16 mouse cellular contexts compared by ENCODE assay signal in genomic region chr19:40325381-40325780, GRCm38 (mm10). TPM values are rescaled to one million over a fixed set of nuclear protein-coding genes. Genes with fewer than 3 reads are reported as not detected.
DNase-seq lines count a peak whose midpoint lies in the region; ATAC-seq and TF ChIP-seq lines count a peak whose summit lies in the region.
"Had no signal": no experiment of that assay in that cellular context is flagged by ENCODE, and none has a peak within 500 bp of the region (broad histone marks: within the 10 kb centered on the region; RNA-seq: fewer than 3 reads in every experiment).

No protein-coding gene starts in this region.

- H3K9ac ChIP-seq in hindbrain, embryonic 16.5 days (ENCODE audit: low read depth, low read length) = no peak overlapping the region
- H3K9ac ChIP-seq in hindbrain, embryonic 13.5 days = no peak overlapping the region
- H3K9ac ChIP-seq: embryonic facial prominence, embryonic 12.5 days; forebrain, embryonic 15.5 days; heart, embryonic 12.5 days had no signal

- H3K36me3 ChIP-seq in hindbrain, embryonic 16.5 days (ENCODE audit: control insufficient read depth, insufficient read depth, low read length) = peaks cover 20% of the 10 kb centered on the region
- peaks cover 66% of the 10 kb centered on the region for H3K36me3 ChIP-seq in hindbrain, embryonic 13.5 days
- 0 out of 2 replicates have a peak, but pooled peaks cover 2% of the 10 kb centered on the region for H3K36me3 ChIP-seq in kidney, adult 2 months (ENCODE audit: control insufficient read depth, insufficient read depth, low read length)
- peaks cover 14% of the 10 kb centered on the region; the same call in 1 of the 2 replicates for H3K36me3 ChIP-seq in E14TG2a.4 (ENCODE audit: insufficient read depth, low read length)

- no peak overlapping the region for H3K27ac ChIP-seq in hindbrain, embryonic 16.5 days (ENCODE audit: low read depth, low read length)
- H3K27ac ChIP-seq in hindbrain, embryonic 13.5 days = no peak overlapping the region
- H3K27ac ChIP-seq in kidney, adult 2 months (ENCODE audit: insufficient read depth, low read depth, low read length) = no peak overlapping the region
- H3K27ac ChIP-seq: embryonic facial prominence, embryonic 12.5 days; forebrain, embryonic 15.5 days had no signal

- TF ChIP-seq POLR2A in kidney, adult 2 months (IDR thresholded peaks at IDR 0.05; ENCODE audit: low read depth, low read length) = no peak

- no peaks in the 10 kb centered on the region for H3K4me1 ChIP-seq in hindbrain, embryonic 16.5 days (ENCODE audit: control insufficient read depth, insufficient read depth, low read depth, low read length)
- 0 out of 2 replicates have a peak, but pooled peaks cover 12% of the 10 kb centered on the region for H3K4me1 ChIP-seq in hindbrain, embryonic 13.5 days (replicated peaks)
- H3K4me1 ChIP-seq in kidney, adult 2 months (ENCODE audit: control insufficient read depth, insufficient read depth, low read length) = no peaks in the 10 kb centered on the region
- peaks cover 24% of the 10 kb centered on the region for H3K4me1 ChIP-seq in E14TG2a.4 (replicated peaks; ENCODE audit: low read depth, low read length)
- H3K4me1 ChIP-seq: embryonic facial prominence, embryonic 12.5 days; forebrain, embryonic 15.5 days had no signal

- H3K27me3 ChIP-seq in hindbrain, embryonic 16.5 days (replicated peaks; ENCODE audit: control insufficient read depth, insufficient read depth, low read length) = no peaks in the 10 kb centered on the region
- no peaks in the 10 kb centered on the region for H3K27me3 ChIP-seq in hindbrain, embryonic 13.5 days
- H3K27me3 ChIP-seq in kidney, adult 2 months (replicated peaks; ENCODE audit: control insufficient read depth, insufficient read depth, low read length) = no peaks in the 10 kb centered on the region
- H3K27me3 ChIP-seq in E14TG2a.4 (ENCODE audit: insufficient read depth, low read length) = peaks cover 18% of the 10 kb centered on the region
- H3K27me3 ChIP-seq: CH12.LX; embryonic facial prominence, embryonic 12.5 days; forebrain, embryonic 15.5 days; heart, embryonic 12.5 days had no signal

- peak; percentile 11 for DNase-seq in kidney, postnatal 14 days
- no peak for DNase-seq in kidney, adult 2 months
- peak; percentile 44 for DNase-seq in ZHBTc4 (ENCODE audit: low read depth, low spot score)
- DNase-seq: adrenal gland, postnatal 14 days; cerebellum, adult 11-12 months; cerebellum, adult 9-10 months; gastrocnemius, postnatal 36 days; heart, adult 18-20 months; heart, postnatal 36 days had no signal

- H3K9me3 ChIP-seq in hindbrain, embryonic 16.5 days (ENCODE audit: control insufficient read depth, low read length) = no peaks in the 10 kb centered on the region
- H3K9me3 ChIP-seq in hindbrain, embryonic 13.5 days = no peaks in the 10 kb centered on the region
- H3K9me3 ChIP-seq in E14TG2a.4 (ENCODE audit: low read length) = no peaks in the 10 kb centered on the region
- H3K9me3 ChIP-seq: embryonic facial prominence, embryonic 12.5 days; forebrain, embryonic 15.5 days; heart, embryonic 12.5 days had no signal

- no peak overlapping the region for H3K4me2 ChIP-seq in hindbrain, embryonic 16.5 days (ENCODE audit: low read length)
- no peak overlapping the region for H3K4me2 ChIP-seq in hindbrain, embryonic 13.5 days
- H3K4me2 ChIP-seq: embryonic facial prominence, embryonic 12.5 days; forebrain, embryonic 15.5 days; heart, embryonic 12.5 days had no signal

- TF ChIP-seq CTCF in kidney, adult 2 months (conservative IDR thresholded peaks at IDR 0.05; ENCODE audit: insufficient read depth, insufficient read length, low read depth, low read length) = no peak
- peak; percentile 24; the same call in 1 of the 2 replicates for TF ChIP-seq CTCF in E14TG2a.4 (conservative IDR thresholded peaks at IDR 0.05; ENCODE audit: low read length)

- 0 out of 2 replicates have a peak, but pooled peaks have one; percentile 14 for ATAC-seq in hindbrain, embryonic 16.5 days
- no peak for ATAC-seq in hindbrain, embryonic 13.5 days (ENCODE audit: low FRiP score)
- ATAC-seq: forebrain, embryonic 15.5 days had no signal

- no peak overlapping the region for H3K4me3 ChIP-seq in hindbrain, embryonic 16.5 days (ENCODE audit: low read length)
- H3K4me3 ChIP-seq in hindbrain, embryonic 13.5 days = no peak overlapping the region
- H3K4me3 ChIP-seq in kidney, adult 2 months (ENCODE audit: insufficient read depth, low read depth, low read length) = no peak overlapping the region
- H3K4me3 ChIP-seq in E14TG2a.4 (replicated peaks; ENCODE audit: low read length) = peak overlapping the region; percentile 70
- H3K4me3 ChIP-seq: embryonic facial prominence, embryonic 12.5 days; forebrain, embryonic 15.5 days; heart, embryonic 12.5 days had no signal

- WGBS in hindbrain, embryonic 16.5 days = 87% methylated on average over 8 of the region's 8 CpGs
- WGBS in hindbrain, embryonic 13.5 days = 83% methylated on average over 8 of the region's 8 CpGs
- 69% methylated on average over 8 of the region's 8 CpGs for WGBS in kidney, adult 2 months

RNA-seq across cellular contexts. Expression of gene Pdlim1, which starts 53.7 kb away (rescaled TPM):
- polyA plus RNA-seq in hindbrain, embryonic 16.5 days (2015; fragmentation: Nextera tagmentation; extraction: Ambion mirVana) = 9.9 and 13.9 TPM in 2 replicates
- polyA plus RNA-seq in hindbrain, embryonic 13.5 days (2015; fragmentation: Nextera tagmentation; extraction: Ambion mirVana) = 13.8 and 14.7 TPM in 2 replicates
- 15.4 and 25.7 TPM in 2 replicates for polyA plus RNA-seq in kidney, adult 2 months (2012; rRNA removed)
